Mouse (Mus musculus) CH12F3 (cell line): Measurements from ENCODE around the gene Sgms2.
"Not testable (repeated sequence)": the region's sequence is repeated elsewhere in the genome, so short reads cannot be mapped to it uniquely, and the experiment has no call there.

Source experiments
- in situ Hi-C: fragments of 300-500 bp; cut with MboI; formaldehyde crosslinking; loops from 2 replicates; pipeline ENCODE4 v1.14.3; 2020; ENCODE audit warnings: low sequenced_read_pairs

The Sgms2 gene

GRCm38 (mm10) chr3:131359011-131359410, 132.2 kb downstream of the Sgms2 start:
- in situ Hi-C loops: no loop called here

DNA sequence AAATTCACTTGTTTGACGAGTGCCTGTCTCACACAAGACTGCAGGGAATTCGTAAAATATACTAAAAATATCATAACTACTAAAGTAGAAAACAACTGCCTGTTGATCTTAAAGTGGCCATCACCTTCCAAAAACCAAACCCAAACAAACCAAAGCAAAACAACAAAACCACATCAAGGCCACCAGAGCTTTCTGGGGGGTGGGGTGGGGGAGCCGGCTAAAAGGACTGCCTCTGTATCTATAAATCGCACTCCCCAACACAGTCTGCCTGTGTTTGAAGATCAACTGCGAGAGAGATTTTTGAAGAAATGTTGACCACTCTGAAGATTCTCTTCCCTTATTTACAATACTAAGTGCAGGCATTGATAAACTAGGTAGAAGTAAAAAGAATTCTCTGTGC, 133.0 kb downstream of the Sgms2 start:
- in situ Hi-C loops: no loop called here

- in situ Hi-C loops: no loop called here
Measured at GRCm38 (mm10) chr3:131357643-131358042, 133.6 kb downstream of the Sgms2 start.

- in situ Hi-C loops: no loop called here
Measured at GRCm38 (mm10) chr3:131356026-131356425, 135.2 kb downstream of the Sgms2 start.

GRCm38 (mm10) chr3:131350539-131350938, 140.7 kb downstream of the Sgms2 start:
- in situ Hi-C loops: no loop called here

DNA sequence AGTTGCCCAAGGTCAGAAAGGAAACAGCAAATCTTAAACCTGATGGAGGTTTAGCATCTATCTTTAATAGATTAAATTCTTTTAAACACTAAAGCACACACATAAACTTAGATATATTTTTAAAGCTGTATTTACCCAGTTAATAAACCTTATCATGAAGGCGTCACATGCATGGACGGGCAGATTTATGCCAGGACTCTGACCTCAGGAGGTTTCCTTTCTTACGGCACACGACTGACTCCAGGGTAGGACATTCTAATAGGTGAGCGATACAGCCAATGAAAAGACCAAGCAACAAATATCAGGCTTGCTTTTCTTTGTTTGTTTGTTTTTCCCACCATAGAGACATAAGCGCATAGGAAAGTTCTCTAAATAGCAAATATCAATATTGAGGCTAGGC, 142.2 kb downstream of the Sgms2 start:
- in situ Hi-C loops: no loop called here

DNA sequence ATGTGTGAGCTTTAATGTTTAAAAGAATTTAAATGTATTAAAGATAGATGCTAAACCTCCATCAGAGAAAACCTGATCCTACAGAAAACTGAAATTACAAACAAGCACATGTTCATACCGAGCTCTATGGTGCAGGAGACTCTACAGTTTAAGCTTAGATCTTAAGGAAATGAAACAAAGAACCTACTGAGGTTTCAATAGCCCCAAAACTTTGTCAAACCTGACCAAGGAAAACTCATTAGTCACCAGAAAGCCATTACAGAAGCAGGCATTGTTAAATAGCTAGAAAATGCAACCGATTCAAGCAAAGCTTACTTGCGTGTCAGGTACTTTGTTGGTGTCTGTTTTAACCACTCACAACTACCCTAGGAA, 142.6 kb downstream of the Sgms2 start:
- in situ Hi-C loops: no loop called here

DNA sequence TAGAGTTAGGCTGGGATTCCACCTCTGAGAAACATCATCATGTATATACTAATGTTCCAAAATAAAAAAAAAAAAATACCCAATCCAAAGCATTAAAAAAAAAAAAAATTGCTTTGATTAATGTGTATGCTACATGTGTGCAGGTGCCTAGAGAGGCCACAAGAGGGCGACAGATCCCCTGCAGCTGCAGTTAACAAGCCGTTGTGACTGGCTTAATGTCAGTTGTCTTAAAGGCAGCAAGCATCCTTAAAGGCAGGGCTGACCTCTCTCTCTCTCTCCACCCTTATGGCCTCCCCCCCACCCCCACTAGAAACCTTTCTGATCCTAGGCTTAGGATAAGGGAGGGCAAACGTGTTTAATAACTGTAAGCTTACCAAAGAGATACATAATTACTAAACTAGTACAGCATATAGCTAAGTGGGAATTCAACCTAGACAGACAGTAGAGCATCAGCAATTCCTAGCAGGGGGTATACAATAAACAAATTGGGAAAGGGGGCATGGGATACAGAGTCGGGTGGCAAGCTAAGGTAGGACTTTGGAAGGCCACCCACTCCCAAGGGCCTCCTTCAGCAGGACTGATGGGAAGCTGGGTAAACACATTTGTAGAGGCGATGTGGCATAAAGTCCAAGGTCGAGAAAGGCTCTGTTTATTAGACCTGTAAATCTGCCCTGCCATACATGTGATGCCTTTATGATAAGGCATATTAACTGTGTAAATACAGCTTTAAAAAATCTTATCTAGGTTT, 143.2 kb downstream of the Sgms2 start:
- in situ Hi-C loops: no loop called here

DNA sequence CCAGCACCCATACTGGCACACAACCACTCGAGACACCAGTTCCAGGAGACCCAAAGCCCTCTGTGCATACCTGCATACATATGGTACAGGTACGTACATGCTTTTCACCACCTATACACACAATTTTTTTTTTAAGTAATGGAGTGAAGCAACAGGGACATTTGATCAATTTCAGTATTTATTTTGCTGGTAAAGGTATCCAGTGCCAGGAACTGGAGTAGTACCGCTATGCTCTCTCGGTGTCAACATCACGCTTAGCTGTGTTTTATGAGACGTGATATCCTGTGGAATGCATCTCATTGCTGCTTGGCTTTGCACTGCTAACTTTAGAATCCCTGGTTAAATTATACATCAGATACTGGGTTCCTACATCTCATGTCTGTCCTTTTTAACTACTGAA, 145.3 kb downstream of the Sgms2 start:
- in situ Hi-C loops: no loop called here

GRCm38 (mm10) chr3:131343311-131343710, 147.9 kb downstream of the Sgms2 start:
- in situ Hi-C loops: no loop called here

- in situ Hi-C loops: no loop called here
Measured at GRCm38 (mm10) chr3:131340885-131341284, 150.3 kb downstream of the Sgms2 start.

GRCm38 (mm10) chr3:131339280-131339679, 151.9 kb downstream of the Sgms2 start:
- in situ Hi-C loops: no loop called here

- in situ Hi-C loops: not testable (repeated sequence)
Measured at GRCm38 (mm10) chr3:131337749-131338148, 153.5 kb downstream of the Sgms2 start.

GRCm38 (mm10) chr3:131336629-131337028, 154.6 kb downstream of the Sgms2 start:
- in situ Hi-C loops: no loop called here

- in situ Hi-C loops: no loop called here
Measured at GRCm38 (mm10) chr3:131335117-131335547, 156.1 kb downstream of the Sgms2 start.

DNA sequence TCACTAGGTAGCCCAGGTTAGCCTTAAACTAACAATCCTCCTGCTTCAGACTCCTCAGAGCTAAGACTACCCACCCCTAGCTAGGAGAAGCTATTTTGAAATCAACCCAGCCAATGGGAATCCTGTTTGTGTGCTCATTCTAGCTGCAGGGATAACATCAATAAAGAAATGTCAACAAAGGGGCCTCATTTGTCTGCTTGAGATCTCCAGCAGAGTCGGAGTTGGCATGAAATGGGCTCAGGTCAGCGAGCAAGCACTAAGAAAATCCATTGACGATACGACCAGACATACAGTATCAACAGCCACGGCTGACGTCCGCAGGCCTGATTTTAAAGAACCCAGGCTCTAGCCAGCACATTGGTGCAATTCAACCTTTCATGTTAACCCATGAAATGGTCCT, 164.0 kb downstream of the Sgms2 start:
- in situ Hi-C loops: no loop called here

- in situ Hi-C loops: no loop called here
Measured at GRCm38 (mm10) chr3:131326637-131327036, 164.6 kb downstream of the Sgms2 start.

DNA sequence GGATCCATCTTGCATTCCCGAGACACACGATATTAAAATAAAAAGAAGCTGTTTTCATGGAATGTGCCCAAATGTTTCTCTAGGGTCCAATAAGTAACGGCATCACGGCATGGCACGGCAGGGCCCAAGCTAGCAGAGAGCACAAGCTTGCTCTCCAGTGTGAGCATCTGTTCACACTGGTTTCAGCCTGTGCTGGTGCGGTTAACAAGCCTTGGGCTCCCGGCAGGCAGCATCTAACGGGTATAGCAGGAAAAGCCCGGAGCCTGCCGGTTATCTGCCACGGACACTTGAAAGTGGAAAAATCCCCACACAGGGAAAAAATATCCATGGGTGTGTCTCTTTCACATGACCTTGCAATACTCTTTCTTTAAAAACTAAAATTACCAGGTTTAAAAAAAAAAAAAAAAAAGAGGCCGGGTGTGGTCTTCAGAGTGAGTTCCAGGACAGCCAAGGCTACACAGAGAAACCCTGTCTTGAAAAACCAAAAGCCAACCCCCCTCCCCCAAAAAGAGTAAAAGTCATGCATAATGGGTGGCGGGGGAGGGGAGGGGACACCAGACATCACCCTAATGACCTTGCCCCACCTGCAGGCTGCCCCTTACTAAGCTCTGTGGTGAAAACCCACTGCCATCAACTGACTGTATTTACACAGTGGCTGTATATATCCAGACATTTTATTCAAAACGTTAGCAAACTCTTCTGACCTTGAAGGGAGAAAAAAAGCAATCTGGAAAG, 169.0 kb downstream of the Sgms2 start:
- in situ Hi-C loops: no loop called here

- in situ Hi-C loops: no loop called here
Measured at GRCm38 (mm10) chr3:131320184-131320583, 171.0 kb downstream of the Sgms2 start.

GRCm38 (mm10) chr3:131318211-131318610, 173.0 kb downstream of the Sgms2 start:
- in situ Hi-C loops: no loop called here

DNA sequence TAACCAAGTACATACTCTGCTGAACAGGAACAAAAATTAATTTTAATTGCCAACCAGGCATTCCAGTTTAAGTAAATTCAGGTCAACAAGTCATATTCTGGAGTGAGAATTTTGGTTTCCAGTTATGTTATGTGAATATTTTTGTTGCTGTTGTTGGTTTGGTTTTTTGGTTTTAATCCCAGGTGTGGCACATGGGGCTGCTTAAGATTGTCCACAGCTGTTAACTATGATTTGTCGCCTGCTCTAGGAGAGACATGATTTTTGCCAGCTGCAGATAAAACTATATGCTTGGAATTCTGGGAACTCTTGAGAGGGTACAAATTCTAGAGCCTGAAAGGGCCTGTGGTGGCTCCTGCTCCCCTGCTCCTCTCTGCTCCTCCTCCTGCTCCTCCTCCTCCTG, 174.1 kb downstream of the Sgms2 start:
- in situ Hi-C loops: no loop called here

DNA sequence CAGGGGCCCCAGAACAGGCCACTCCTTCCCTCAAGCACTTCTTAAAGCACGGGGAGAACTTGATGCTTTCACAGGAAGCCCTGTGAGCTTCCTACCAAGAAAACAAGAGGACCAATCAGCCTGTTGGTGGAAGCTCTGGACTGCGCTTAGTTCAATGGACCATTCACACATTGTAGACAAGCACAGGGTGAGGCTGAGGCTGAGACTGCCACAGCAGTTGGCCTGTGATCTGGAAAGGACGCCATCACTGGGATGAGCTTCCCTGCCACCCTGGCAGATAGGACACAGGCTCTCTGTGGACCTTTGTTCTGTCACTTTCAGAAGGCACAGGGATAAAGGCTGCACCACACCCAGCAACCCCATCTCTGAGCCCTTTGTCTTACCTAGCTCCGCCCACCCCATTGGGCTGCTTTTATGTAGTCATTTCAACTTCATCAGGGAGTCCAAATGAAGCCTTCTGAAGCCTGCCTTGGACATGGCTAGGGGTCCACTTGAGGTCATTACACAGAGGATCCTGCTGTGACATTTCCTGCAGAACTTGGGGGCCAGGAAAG, 175.2 kb downstream of the Sgms2 start:
- in situ Hi-C loops: no loop called here
